Mouse (Mus musculus): ENCODE measurements around the gene Adgrb3.

Gene Adgrb3

DNA sequence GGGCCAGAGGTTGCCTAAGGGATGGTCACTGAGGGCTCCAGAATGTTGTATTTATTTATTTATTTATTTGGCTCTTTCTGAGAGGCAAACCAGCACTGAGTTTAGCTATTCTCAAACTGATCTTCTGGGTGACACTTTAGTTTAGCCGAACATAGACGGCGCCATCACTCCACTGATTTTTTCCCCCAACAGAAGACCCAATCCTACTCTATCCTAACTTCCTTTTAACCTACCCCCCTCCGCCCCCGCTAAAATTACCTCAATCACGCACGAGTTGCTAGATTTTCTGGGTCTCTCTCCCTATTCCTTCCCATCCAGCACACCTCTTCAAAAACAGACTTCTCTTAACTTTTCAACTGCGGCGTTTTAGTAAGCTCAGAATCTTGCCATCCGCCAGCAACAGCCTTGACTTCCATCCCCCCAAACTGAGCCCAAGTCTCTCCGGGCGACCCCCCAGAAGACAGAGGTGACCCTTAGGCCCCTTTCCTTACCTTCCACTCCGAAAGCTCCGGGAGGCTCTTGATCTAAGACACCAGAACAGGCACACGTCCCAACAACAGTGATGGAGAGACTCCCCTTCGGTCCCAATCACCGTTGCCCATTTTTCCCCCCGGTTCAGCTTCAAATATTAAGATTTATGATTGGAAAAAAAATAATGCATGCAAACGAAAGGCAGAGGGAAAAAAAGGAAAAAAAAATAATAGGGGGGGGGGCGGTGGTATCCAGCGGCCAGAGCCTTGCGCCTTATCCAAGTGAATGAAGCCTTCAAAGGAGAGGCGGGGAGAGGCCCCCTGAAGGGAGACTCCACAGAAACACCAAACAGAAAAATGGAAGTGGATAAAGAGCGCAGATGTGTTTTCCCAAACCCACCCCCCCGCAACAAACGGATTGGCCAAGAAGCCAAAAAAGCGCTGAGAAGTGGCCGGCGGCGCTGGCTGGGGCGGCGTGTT lies at the start of gene Adgrb3:
Gene Adgrb3, minus strand, starts transcription at position 737 of the 950 bp plus-strand sequence.
- DNase-seq (ENCODE audit: extremely low spot score, low read depth, low spot score) = no peak

DNA sequence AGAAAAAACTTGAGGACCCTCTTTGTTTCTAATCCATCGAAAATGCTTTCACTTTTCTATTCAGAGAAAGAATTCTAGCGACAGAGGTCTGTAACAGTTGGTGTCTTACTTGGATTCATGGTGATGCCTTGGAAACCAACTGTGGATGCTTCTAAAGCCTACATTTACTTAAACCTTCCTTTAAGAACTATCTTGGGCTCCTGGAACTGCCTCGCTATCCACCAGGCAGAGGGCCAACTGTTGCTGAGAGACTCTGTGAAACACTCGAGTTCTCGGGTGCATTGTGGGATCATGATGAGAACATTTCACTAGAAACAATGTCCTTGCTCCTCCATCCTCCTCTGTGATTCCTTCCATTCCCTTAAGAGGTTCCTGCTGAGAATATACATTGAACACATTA lies 48.0 kb upstream of the Adgrb3 start:
- DNase-seq (ENCODE audit: extremely low spot score, low read depth, low spot score) = no peak

DNA sequence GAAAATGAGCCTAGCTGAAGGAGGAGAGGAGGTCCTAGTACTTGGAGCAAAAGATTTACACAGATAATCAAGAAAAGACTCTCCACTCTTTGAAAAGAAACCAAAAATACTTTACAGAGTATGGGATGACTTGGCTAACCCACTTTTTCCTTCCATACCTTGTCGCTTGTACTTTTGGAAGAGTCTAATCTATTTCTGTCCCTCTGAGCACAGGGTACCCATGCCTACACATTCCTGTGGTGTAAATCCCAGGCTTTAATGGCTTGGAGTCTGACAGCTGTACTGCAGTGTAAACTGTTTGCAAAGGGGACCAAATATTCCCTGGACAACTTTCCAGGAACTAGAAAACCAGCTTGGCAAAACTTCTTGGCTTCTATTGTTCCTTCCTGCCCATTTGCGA lies 28.0 kb upstream of the Adgrb3 start:
- DNase-seq (ENCODE audit: extremely low spot score, low read depth, low spot score) = no peak

DNA sequence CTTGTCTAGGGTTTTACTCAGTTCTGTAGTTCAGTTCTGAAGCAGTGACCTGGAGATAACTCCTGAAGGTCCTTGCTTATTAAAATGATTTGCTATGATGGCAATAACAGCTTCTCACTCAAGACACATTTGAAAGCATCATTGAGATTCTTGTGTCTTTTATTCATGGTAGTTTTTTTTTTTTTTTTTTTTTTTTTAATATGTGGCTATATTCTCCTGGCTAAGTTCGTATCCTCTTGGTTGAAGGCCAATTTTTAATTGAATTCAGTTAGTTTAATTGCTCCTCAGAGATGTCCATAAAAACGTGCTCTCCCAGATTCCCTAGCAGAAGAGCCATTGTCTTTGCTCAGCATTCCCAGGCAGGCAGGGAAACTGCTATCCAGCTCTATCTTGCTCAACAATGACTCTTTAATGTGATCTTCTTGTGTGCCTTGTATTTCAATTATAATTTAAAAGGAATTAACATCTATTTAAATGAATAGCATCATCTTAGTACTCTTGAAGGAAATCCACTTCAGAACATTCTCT lies 25.0 kb upstream of the Adgrb3 start:
- DNase-seq (ENCODE audit: extremely low spot score, low read depth, low spot score) = no peak

DNA sequence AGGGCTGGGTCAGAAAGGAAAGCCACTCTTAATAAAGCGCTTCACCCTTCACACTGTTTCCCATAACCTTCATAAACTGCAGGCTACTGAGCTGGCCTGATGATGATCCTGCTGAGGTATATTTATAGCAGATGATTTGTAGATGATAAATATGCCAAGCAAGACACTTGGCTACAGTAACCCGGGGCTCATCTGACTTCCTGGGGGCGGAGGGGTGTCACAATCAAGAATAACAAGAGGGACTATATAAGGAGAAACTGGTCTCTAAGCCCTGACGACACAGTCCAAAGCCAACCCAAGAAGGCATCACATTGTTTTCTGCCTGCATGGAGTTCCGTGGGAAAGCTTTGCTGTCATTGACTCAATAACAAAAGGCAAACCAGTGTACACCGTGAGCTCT lies 2.8 kb upstream of the Adgrb3 start:
- DNase-seq (ENCODE audit: extremely low spot score, low read depth, low spot score) = no peak

DNA sequence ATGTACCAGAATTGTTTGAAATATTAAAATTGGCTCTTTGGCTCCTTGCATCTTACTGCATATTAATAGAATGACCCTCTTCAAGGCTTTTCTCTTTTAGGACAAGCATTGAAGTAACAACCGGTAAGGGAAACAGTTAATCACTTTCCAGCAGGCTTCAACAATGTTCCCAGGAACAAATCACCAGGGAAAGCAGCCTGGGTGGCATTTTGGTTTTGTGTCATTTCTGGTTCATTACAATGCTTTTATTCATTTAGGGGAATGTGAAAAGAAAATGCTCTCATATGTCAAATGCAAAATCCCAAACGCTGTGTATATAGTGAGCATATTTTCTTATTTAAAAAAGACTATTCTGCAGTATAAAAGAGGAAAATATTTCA lies 2.0 kb upstream of the Adgrb3 start:
- DNase-seq (ENCODE audit: extremely low spot score, low read depth, low spot score) = no peak

DNA sequence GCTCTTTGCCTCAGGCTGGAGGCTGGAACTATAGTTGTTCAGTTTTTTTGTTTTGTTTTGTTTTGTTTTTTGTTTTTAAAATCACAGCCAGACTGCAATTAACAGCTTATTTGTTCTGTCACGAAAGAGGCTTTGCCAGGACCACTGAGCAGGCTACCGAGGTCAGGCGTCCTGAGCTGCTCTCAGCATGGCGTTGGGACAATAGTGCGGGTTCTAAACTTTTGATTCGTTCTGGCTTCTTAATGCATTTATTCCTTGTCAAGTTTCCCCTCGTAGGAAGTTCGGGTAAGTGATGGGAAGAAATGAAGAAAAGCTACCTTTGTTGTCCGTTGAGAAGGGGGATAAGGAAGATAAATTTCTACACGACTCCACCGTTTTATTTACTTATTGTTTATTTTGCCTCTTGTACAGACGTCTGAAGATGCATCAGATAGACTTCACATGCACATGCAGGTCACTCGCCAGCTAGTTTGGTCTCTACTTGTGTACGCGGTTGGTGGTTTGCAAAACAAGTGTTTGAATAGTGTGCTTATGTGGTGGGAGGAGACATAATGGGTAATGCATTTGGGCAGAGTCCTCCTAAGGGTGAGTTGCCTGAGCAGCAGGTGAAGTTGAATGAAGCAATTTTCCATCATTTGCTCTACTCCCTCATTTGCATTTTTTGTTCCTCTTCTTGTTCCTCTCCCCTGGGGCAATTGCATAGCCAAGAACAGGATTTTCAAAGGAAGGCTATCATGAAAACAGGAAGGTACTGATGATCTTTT lies 1.4 kb upstream of the Adgrb3 start:
- DNase-seq (ENCODE audit: extremely low spot score, low read depth, low spot score) = no peak

DNA sequence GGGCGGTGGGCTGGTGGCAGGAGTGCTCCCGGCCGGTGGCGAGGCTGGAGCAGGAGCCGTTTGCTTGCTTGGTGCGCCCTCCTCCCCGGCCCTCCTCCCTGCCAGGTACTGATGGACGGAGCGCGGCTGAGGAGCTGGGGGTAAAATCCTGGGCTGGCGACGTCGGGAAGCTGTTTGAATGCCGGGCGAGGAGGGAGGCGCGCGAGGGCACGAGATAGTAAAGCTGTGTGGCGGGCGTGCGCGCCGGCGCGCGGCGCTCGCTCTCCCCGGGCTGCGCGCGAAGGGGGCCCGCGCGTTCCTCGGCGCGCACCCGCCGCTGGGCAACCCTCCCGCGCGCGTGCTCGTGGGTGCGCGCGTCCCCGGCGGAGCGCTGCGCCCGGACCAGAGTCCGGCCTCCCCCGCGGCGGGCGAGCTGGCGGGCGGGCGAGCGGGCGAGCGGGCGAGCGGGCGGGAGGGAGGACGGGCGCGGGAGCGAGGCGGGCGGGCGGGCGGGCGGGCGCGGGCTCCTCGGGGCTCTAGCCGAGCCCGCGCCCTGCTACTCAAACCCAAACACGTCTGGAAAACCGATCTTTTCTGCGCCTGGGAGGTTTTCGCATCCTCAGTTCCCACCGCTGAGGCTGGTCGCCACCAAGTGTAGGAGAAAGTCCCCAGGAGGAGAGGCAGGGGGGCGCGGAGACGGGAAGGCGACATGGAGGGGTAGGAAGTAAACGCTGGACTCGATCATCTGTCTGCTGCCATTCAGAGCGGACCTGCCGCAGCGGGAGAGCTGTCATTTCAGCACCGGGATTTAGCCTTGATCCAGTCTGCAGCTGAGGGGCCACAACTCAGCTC lies 629 bp upstream of the Adgrb3 start:
- DNase-seq (ENCODE audit: extremely low spot score, low read depth, low spot score) = no peak

DNA sequence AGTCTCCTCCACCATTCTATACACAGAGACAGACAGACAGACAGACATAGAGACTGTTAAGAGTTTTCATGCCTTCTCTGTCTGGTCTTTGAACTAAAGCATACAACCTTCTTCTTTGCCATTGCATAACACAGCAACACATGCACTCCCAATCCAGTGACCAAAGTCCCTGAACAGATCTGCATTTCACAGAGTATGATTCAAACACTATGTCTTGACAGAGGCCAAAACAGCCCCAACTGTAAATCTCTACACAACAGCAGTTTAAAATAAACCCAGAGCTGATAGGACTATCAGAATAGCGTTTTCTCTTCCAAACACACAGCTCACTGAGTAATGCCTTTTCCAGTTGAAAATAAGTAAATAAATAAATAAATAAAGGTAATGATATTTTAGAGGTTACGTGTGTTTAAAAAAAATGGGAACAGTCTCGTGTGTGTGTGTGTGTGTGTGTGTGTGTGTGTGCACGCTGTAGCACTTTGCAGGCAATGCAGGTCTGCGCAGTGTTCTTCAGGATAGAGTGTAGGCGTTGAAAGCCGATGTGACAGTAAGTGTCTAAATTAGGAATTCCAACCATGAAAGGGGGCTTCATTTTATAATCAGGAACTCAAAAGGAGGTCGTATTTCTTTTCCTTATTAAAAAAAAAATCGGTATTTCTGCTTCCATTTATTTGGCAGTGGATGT lies 1.3 kb downstream of the Adgrb3 start:
- DNase-seq (ENCODE audit: extremely low spot score, low read depth, low spot score) = no peak

DNA sequence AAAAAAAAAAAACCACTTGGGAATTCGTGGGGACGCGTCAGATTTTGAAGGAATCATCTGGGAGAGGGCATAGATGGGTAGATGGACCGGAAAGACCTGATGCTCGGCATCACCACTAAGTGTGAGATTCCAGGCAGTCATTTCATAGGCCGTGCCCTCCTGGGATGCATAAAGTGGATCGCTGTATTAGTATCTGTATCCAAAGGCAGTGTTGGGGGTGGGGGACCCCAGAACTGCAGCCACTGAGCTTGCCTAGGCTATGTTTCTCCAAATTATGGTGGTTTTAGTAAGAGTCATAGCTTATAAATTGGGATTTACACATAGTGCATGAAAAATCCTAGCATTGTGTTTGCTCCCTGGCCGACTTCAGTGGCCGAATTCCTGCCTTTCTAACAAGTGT lies 2.1 kb downstream of the Adgrb3 start:
- DNase-seq (ENCODE audit: extremely low spot score, low read depth, low spot score) = no peak

DNA sequence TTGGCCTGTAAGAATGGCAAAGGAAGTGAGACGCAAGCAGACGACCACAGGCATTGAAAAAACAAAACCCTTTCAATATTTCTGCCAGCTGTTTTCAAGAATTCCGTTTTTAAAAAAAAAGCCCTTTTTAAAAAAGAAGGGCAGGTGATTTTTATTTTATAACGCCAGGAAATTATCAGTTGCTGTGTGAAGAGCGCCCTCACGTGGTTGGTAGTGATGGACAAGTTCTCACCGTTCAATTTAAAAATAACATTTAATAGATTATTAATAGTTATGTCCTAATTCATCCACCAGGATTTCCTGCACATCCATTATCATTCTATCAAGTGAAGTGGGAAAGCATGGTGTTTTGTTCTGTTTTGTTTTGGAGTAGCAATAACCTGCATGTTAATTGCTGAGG lies 2.7 kb downstream of the Adgrb3 start:
- DNase-seq (ENCODE audit: extremely low spot score, low read depth, low spot score) = no peak

DNA sequence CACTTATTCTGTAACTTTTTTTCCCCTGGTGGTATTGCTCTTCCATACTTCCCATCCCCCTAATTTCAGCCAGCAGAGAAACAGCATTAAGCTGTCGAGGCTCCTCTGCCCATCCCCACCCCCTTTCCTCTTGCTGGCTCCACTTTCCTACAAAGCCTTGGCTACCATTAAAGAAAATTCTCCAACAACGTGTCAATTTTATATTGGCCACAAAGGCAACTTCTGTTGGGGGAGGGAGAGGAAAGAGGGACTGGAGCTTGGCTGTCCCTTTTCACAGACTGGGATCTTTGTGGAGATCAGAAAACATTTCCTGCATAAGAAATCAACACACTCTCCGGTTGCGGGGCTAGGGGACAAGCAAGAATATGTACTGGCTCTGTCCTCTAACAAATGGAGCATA lies 4.9 kb downstream of the Adgrb3 start:
- DNase-seq (ENCODE audit: extremely low spot score, low read depth, low spot score) = no peak

DNA sequence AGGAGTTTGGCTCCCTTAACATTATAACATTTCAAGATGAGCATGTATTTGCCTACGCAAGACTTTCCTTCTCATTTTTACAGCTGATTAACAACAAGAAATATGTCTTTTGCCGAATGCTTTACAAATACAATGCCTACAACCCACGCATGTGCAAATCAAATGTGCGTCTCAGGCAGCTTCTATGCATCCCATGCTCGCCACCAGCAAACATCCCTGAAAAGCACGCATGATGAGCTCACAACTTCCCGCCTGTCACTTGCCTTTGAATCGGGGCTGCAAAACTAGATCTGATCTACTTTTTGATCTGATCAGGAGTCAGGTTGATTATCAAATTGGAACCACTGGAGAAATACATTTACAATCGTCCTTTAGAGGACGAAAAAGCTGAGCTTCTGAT lies 5.5 kb downstream of the Adgrb3 start:
- no peak for DNase-seq (ENCODE audit: extremely low spot score, low read depth, low spot score)

DNA sequence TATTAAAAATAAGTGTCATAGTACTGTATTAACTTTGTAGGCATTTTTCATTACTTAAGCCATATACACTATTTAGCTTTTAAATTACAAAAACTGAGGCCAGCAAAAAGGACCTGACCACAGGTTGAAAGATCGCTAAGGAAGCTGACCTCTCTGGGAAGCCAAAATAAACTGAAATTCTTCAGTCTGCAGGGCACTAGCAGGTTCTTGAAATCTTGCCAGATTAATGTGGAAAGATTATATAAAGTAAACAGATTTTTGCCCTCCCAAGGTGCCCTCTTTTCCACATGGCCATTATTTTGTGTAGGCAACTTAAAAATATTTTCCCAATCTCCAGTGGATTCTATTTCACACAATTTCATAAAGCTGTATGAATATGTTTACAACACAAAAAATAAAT lies 14.0 kb downstream of the Adgrb3 start:
- no peak for DNase-seq (ENCODE audit: extremely low spot score, low read depth, low spot score)

DNA sequence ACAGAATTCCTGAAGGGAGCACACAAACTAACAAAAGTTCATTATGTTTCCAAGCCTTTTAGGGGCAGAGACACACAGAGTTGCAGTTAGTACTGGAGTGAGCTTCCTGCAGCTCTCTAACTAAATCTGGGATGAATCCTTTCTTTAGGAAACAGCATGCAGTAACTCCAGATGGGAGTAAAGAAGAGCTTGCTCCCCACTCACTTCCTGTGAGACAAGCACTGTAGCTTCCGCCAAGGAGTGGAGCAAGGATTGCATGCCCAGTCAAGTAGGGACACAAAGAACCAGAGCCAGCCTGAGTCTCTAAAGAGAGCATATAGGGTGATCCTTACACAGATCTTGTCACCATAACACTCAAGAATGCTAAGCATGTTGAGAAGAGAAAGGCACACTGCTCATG lies 50.7 kb downstream of the Adgrb3 start:
- DNase-seq (ENCODE audit: extremely low spot score, low read depth, low spot score) = no peak

DNA sequence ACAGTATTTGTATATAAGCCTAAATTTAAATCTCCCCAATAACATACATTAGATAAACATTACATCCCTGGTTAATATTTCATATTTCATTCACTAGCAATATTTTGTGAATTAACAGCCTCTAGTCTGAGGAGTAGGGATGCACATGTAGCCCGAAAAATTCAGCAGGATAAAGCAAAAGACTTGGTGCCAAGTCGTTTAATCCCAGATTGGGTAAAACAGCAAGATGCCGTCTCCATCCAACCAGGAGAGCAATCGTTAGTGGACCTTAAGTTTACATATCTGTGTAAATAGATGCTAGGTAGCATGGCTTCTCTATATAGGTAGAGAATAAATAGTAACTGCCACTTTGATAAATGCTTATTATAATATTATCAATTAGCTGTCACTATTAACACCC lies 52.0 kb downstream of the Adgrb3 start:
- DNase-seq (ENCODE audit: extremely low spot score, low read depth, low spot score) = no peak

DNA sequence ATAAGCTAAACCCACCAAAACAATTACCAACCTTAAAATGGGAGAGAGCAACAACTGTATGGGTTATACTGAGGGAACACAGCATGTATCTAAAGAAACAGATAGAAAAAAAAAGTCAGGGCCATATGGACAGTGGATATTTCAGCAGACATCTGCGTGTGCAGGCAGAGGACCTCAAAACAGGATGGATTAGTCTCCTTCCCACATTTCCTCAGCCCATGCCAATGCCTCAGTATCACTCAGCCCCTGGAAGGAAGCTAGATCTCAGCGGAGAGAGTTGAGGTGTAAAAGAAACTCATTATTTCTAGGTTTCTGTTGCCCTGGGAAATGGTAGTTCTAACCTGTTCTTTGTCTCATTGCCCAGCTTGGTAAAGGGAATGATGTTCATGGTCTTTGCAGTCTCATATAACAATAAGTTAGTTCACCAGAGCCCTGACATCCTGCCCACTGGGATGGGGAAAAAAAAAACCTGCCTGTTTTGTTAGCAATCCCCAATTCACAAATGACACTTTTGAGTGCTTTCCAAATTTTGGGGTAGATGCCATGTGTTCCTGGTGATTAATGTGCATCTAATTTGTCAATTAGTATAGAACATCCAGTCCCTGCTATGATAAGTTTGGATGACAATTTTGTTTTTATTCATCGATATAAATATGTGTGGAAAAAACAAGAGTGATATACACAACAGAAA lies 53.9 kb downstream of the Adgrb3 start:
- no peak for DNase-seq (ENCODE audit: extremely low spot score, low read depth, low spot score)

DNA sequence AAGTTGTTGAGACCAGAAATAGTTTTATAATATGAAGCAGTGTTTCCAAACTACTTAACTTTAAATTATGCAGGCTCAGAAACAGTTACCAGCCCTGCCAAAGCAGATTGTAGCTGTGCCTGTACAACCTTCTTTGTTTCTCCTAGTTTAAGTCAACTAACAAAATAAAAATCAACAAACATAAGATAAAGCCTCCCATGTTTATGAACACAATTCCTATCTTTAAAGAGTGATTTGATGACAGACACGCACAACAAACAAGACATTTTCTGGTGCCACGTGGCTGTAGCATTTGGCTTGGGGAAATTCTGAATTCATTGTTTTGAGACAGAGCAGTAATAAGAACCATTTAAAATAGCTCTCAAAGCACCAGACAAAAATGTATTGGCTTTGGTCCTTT lies 60.5 kb downstream of the Adgrb3 start:
- DNase-seq (ENCODE audit: extremely low spot score, low read depth, low spot score) = no peak

DNA sequence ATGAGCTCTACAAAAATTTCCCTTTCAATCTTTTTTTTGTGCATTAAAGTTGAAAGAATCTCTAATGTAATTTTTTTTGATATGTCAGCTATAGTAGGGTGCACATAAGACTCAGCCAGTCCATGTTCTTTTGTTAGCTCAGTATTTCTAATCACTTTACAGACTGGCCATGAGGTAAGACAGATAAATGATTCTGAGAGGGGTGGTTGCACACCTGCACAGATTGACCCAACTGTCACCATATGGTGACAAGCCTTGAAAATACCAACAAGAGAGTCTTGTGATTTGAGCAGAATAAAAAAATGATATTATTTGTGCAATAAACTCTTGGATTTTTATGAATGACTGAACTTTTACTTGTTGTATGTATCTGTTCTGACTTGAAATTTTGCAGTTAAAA lies 74.2 kb downstream of the Adgrb3 start:
- DNase-seq (ENCODE audit: extremely low spot score, low read depth, low spot score) = no peak

DNA sequence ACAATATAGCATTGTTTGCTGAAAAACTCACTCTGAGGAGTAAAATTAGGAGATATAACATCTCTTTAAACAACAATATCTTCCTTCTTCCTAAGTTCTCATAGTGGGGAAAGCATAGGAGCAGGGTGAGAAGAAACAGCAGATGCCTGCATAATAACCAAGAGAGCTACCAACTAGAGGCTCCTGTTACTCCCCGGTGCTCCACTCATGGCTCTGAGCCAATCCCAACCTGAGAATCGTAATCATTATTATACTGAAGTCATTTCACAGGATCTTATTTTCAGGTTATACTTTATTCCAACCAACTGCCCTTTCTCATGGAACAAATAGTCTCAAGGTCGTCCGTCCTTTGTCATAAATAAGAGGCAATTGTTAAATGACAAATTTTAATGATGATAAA lies 75.0 kb downstream of the Adgrb3 start:
- DNase-seq (ENCODE audit: extremely low spot score, low read depth, low spot score) = no peak
